Mouse (Mus musculus) small intestine, adult 2 months (tissue): ENCODE measurements around the gene H2-DMb1. TPM values are rescaled to one million over a fixed set of nuclear protein-coding genes. Genes with fewer than 3 reads are reported as not detected.

Experiments used
- H3K27ac ChIP-seq: fragments of 200-500 bp; 2 replicates; pipeline ENCODE4 v1.5.1; 2012; ENCODE audit warnings: low read depth, low read length, control low read depth, inconsistent platforms; ENCODE audit not compliant: insufficient read depth
- H3K27me3 ChIP-seq: fragments of 200-500 bp; 2 replicates; pipeline ENCODE4 v1.6.1; 2012; ENCODE audit warnings: mild to moderate bottlenecking, moderate library complexity, low read length, inconsistent platforms; ENCODE audit not compliant: control insufficient read depth, insufficient read depth
- H3K36me3 ChIP-seq: fragments of 200-500 bp; 2 replicates; pipeline ENCODE4 v1.6.1; 2012; ENCODE audit warnings: mild to moderate bottlenecking, low read length, control low read depth, inconsistent platforms; ENCODE audit not compliant: control insufficient read depth, insufficient read depth
- H3K4me1 ChIP-seq: fragments of 200-500 bp; 2 replicates; pipeline ENCODE4 v1.6.1; 2012; ENCODE audit warnings: low read length, inconsistent platforms, mixed read lengths; ENCODE audit not compliant: control insufficient read depth, insufficient read depth, insufficient read length
- H3K4me3 ChIP-seq: fragments of 200-500 bp; 2 replicates; pipeline ENCODE4 v1.5.1; 2012; ENCODE audit warnings: low read depth, mild to moderate bottlenecking, control low read depth, inconsistent platforms, low read length, moderate library complexity
- CTCF ChIP-seq: fragments of 200-500 bp; IDR thresholded peaks from 2 replicates; pipeline ENCODE4 v1.5.1; 2012; ENCODE audit warnings: low read depth, mild to moderate bottlenecking, control low read depth, inconsistent platforms, low read length, moderate library complexity, mixed read lengths; ENCODE audit not compliant: insufficient replicate concordance, insufficient read length; ENCODE audit errors: extremely low read depth
- POLR2A ChIP-seq: fragments of 200-500 bp; IDR thresholded peaks from 2 replicates; pipeline ENCODE4 v1.6.1; 2012; ENCODE audit warnings: low read depth, mild to moderate bottlenecking, control low read depth, inconsistent platforms, low read length, moderate library complexity
- WGBS: fragments of 180-500 bp; shearing (Covaris S2); methylation state at CpG from one replicate; pipeline ENCODE4 v1.1.7; 2018; 5-methylcytosine and 5-hydroxymethylcytosine counted together
- polyA plus RNA-seq: library from polyadenylated mRNA; depleted of rRNA; stranded (reverse); fragments of >200 nt; gene quantifications from 2 replicates; pipeline ENCODE4 v1.2.3, GENCODE M21; 2012

H2-DMb1 gene
- polyA plus RNA-seq, 1 experiment: 281 TPM

GRCm38 (mm10) chr17:34114114-34114513 is 38.8 kb upstream of the H2-DMb1 start:
- peaks cover 79% of the 10 kb centered on the region for H3K36me3 ChIP-seq
- no peak overlapping the region for H3K27ac ChIP-seq
- peaks cover 7% of the 10 kb centered on the region; the same call in 1 of the 2 replicates for H3K4me1 ChIP-seq
- TF ChIP-seq CTCF (no peak), POLR2A (no peak)
- no peak overlapping the region for H3K4me3 ChIP-seq
- no peaks in the 10 kb centered on the region for H3K27me3 ChIP-seq
- 80% methylated on average over 7 of the region's 7 CpGs for WGBS

GRCm38 (mm10) chr17:34116736-34117370 is 36.0 kb upstream of the H2-DMb1 start:
- Histone ChIP-seq H3K4me1 (peaks cover 7% of the 10 kb centered on the region; the same call in 1 of the 2 replicates), H3K27me3 (no peaks in the 10 kb centered on the region), H3K4me3 (peak overlapping the region; percentile 66), H3K27ac (no peak overlapping the region), H3K36me3 (peaks cover 66% of the 10 kb centered on the region)
- TF ChIP-seq POLR2A: no peak
- TF ChIP-seq CTCF: no peak
- WGBS: 4% methylated on average over 7 of the region's 7 CpGs

- Histone ChIP-seq H3K27ac (no peak overlapping the region), H3K36me3 (peaks cover 59% of the 10 kb centered on the region)
- 0% methylated on average over 5 of the region's 5 CpGs for WGBS
These were observed 35.3 kb upstream of the H2-DMb1 start for GRCm38 (mm10) chr17:34117421-34118112.

GRCm38 (mm10) chr17:34118113-34118872 is 34.6 kb upstream of the H2-DMb1 start:
- H3K27ac ChIP-seq: peak overlapping the region; percentile 41
- WGBS: under 1% methylated on average over 67 of the region's 67 CpGs
- no peaks in the 10 kb centered on the region for H3K27me3 ChIP-seq
- H3K4me3 ChIP-seq: peak overlapping the region; percentile 79
- peaks cover 52% of the 10 kb centered on the region for H3K36me3 ChIP-seq
- no peak for TF ChIP-seq POLR2A
- TF ChIP-seq CTCF: no peak
- H3K4me1 ChIP-seq: peaks cover 7% of the 10 kb centered on the region; the same call in 1 of the 2 replicates

More at GRCm38 (mm10) chr17:34117421-34118112, 35.3 kb upstream of the H2-DMb1 start:
- H3K4me3 ChIP-seq: peak overlapping the region; percentile 79
- H3K4me1 ChIP-seq: peaks cover 7% of the 10 kb centered on the region; the same call in 1 of the 2 replicates
- no peaks in the 10 kb centered on the region for H3K27me3 ChIP-seq
- TF ChIP-seq POLR2A (no peak), CTCF (no peak)

GRCm38 (mm10) chr17:34118873-34119248 is 34.0 kb upstream of the H2-DMb1 start:
- no peaks in the 10 kb centered on the region for H3K27me3 ChIP-seq
- TF ChIP-seq CTCF (no peak), POLR2A (no peak)
- H3K4me3 ChIP-seq: peak overlapping the region; percentile 79
- peak overlapping the region; percentile 41 for H3K27ac ChIP-seq
- WGBS: under 1% methylated on average over 38 of the region's 38 CpGs
- peaks cover 9% of the 10 kb centered on the region; the same call in 1 of the 2 replicates for H3K4me1 ChIP-seq
- H3K36me3 ChIP-seq: peaks cover 46% of the 10 kb centered on the region

- Histone ChIP-seq H3K27me3 (no peaks in the 10 kb centered on the region), H3K27ac (peak within 1 kb of the TSS; percentile 100), H3K4me1 (peaks cover 11% of the 10 kb centered on the region; the same call in 1 of the 2 replicates), H3K36me3 (peaks cover 40% of the 10 kb centered on the region), H3K4me3 (peak within 1 kb of the TSS; percentile 95)
- WGBS: under 1% methylated on average over 96 of the region's 96 CpGs
- TF ChIP-seq POLR2A (peak; percentile 98), CTCF (no peak)
These were observed 33.4 kb upstream of the H2-DMb1 start, which contains the start of gene H2-DMa for GRCm38 (mm10) chr17:34119249-34120179. TSS of gene H2-DMa (plus strand) at chr17:34119541.
